Mouse (Mus musculus): ENCODE results near the gene P3h3.
"Not testable (repeated sequence)": the region's sequence is repeated elsewhere in the genome, so short reads cannot be mapped to it uniquely, and the experiment has no call there.

The P3h3 gene

GRCm38 (mm10) chr6:124831199-124831598 is 26.4 kb downstream of the P3h3 start:
- not testable (repeated sequence) for DNase-seq (ENCODE audit: low spot score in 2 of 2)

GRCm38 (mm10) chr6:124829799-124830700 is 27.5 kb downstream of the P3h3 start:
- peak; percentile 83 to 87 for DNase-seq (ENCODE audit: low spot score in 2 of 2)

- peak; percentile 94 for DNase-seq (ENCODE audit: low spot score in 2 of 2)
These were observed 28.4 kb downstream of the P3h3 start, which contains the start of the genes Usp5 and Cdca3 for GRCm38 (mm10) chr6:124828868-124829798. Usp5 (minus strand) TSS chr6:124829484. Cdca3 (plus strand) TSS chr6:124829547.

- DNase-seq (ENCODE audit: low spot score in 2 of 2), result no peak
These were observed 29.4 kb downstream of the P3h3 start for GRCm38 (mm10) chr6:124828101-124828592.

GRCm38 (mm10) chr6:124822049-124822448 is 35.5 kb downstream of the P3h3 start:
- no peak for DNase-seq (ENCODE audit: low spot score in 2 of 2)

GRCm38 (mm10) chr6:124820891-124821290 is 36.7 kb downstream of the P3h3 start:
- DNase-seq (ENCODE audit: low spot score in 2 of 2), result no peak

GRCm38 (mm10) chr6:124817971-124818370 is 39.6 kb downstream of the P3h3 start:
- DNase-seq (ENCODE audit: low spot score in 2 of 2), result no peak

GRCm38 (mm10) chr6:124817563-124817962 is 40.0 kb downstream of the P3h3 start:
- DNase-seq (ENCODE audit: low spot score in 2 of 2), result no peak

- DNase-seq (ENCODE audit: low spot score in 2 of 2), result no peak
These were observed 40.4 kb downstream of the P3h3 start for GRCm38 (mm10) chr6:124817125-124817524.

- DNase-seq (ENCODE audit: low spot score in 2 of 2), result no peak
These were observed 40.9 kb downstream of the P3h3 start for GRCm38 (mm10) chr6:124816611-124817010.

GRCm38 (mm10) chr6:124814858-124815774 is 42.4 kb downstream of the P3h3 start:
- no peak for DNase-seq (ENCODE audit: low spot score in 2 of 2)

GRCm38 (mm10) chr6:124814448-124814847 is 43.1 kb downstream of the P3h3 start:
- no peak for DNase-seq (ENCODE audit: low spot score in 2 of 2)

- DNase-seq (ENCODE audit: low spot score in 2 of 2), result peak; percentile 75 to 80
These were observed 43.6 kb downstream of the P3h3 start, which contains the start of gene Tpi1 for GRCm38 (mm10) chr6:124813933-124814332. Tpi1 (minus strand) TSS chr6:124814296.

GRCm38 (mm10) chr6:124813496-124813895 is 44.1 kb downstream of the P3h3 start:
- peak; percentile 29 to 57 for DNase-seq (ENCODE audit: low spot score in 2 of 2)

GRCm38 (mm10) chr6:124812848-124813247 is 44.7 kb downstream of the P3h3 start:
- DNase-seq (ENCODE audit: low spot score in 2 of 2), result no peak

GRCm38 (mm10) chr6:124811701-124812560 is 45.6 kb downstream of the P3h3 start:
- no peak for DNase-seq (ENCODE audit: low spot score in 2 of 2)

GRCm38 (mm10) chr6:124811403-124811665 is 46.2 kb downstream of the P3h3 start:
- DNase-seq (ENCODE audit: low spot score in 2 of 2), result no peak

GRCm38 (mm10) chr6:124810566-124811402 is 46.8 kb downstream of the P3h3 start:
- DNase-seq (ENCODE audit: low spot score in 2 of 2), result not testable (repeated sequence)
